Mouse (Mus musculus): Measurements from ENCODE around the gene Carmil1.

Carmil1 gene

DNA sequence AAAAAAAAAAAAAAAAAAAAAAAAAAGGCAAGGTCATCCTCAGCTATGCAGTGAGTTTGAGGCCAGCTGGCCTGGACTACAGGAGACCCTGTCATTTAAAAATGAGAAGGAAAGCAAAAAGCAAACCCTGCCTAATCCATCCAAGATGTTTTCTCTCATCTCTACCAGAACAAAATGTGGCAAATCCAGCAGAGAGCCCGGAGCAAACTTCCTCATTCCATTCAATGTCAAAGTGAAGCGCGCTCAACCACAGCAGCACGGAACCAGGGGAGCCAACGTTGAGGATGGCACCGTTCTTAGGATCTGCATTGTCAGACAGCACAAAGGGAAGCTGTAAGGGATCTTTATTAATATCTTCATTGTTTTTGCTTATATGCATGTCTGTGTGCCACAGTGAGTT, 22.8 kb downstream of the Carmil1 start:
- no peak for DNase-seq

DNA sequence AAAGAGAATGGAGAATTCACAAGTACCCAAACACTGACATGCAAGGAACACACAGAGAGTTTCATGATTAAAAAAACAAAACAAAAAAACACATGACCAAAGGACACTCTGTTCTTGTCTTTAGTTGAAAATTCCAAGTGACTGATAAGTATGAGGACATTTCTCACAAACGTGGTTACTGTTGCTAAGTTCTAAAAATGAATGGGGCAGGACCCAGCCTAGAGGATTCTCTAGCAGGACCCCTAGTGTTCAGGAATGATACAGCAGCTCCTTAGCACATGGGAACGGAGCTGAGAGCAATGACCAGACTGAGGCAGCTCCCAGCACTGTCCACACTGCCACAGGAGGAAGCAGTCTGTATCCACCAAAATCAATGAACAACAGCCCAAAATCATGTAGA, 26.6 kb downstream of the Carmil1 start:
- peak; percentile 36 for DNase-seq

DNA sequence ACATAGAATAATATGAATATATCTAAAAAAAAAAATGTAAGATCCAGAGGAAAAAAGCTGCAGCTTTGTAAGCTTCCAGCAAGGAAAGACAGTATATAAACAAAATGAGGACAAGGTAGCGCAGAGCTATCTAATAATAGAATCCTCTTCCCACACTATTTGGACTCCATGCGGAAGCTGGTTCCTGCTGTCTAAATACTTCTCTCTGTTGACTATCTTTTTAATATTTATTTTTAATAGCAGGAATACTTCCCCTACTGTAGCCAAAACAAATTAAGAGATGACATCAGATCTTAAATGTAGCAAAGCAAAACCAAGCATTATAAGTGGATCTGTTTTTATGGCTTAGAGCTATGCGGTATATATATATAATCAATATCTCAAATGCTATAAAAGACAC, 27.0 kb downstream of the Carmil1 start:
- no peak for DNase-seq

DNA sequence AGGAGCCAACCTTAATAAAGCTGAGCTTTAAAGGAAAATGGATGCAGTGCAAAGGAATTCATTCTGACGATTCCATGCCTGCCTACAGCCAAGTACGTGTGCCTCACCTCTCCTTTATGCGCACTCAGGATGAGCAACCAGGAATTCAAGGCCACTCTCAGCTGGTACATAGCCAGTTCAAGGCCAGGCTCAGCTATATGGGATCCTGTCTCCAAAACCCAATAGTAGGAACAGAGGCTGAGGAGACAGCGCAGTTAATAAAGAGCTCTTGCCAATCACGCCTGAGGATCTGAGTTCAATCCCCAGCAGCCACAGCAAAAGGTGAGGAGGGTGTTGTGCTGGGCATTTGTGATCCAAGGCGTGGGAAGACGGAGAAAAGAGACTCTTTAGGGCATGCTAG, 29.4 kb downstream of the Carmil1 start:
- no peak for DNase-seq

DNA sequence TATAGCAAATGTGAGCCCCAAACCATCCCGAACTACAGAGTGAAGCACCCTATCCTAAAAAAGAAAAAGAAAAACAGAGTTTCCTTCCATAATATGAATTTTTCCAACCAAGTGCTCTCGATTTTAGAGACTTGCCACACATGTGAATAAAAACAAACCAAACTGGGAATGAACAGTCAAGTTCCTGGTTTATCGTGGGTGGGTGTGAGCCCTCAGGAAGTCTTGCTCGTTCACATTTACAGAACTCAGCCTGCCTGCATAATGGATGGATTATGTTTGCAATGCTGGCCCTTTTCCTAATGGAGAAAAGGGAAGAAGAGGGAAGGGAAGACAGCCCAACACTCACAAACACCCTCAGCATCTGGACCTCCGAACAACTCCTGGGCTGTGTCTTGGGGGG, 32.7 kb downstream of the Carmil1 start:
- no peak for DNase-seq

DNA sequence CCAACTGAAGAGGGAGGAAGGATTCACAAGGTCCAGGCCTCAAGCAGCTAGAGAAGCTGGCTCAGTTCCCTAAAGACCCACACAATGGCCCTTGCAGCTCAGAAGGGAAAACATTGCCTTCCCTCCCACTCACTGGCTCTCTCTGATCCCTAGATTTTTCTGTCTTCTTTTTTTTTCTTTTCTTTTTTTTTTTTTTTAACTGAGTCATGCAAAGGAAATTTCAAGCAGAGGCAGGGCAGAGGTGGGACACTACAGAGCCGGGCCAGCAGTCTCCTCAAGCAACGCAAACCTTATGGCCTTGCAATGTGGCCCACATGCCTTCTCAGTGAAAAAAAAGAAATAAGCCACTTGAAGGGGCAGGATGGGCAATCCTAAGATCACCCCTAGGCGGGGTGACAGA, 33.2 kb downstream of the Carmil1 start:
- DNase-seq = no peak

DNA sequence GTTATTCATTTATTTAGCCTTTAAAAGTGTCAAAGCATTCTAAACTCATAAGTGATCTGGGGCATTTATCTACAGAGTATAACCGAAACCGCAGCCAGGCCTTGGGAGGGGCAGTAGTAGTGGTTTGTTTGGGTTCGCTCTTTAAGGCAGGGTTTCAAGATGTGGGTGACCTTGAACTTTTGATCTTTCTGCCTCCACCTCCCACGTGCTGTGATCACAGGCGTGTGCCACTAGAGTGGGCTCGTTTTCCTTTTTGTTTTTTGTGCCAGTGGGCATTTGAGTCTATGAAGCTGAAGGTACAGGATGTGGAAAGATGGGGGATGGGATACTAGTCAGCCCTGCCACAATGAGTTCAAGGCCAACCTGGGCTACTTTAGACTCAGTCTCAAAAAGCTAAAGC, 34.3 kb downstream of the Carmil1 start:
- no peak for DNase-seq

DNA sequence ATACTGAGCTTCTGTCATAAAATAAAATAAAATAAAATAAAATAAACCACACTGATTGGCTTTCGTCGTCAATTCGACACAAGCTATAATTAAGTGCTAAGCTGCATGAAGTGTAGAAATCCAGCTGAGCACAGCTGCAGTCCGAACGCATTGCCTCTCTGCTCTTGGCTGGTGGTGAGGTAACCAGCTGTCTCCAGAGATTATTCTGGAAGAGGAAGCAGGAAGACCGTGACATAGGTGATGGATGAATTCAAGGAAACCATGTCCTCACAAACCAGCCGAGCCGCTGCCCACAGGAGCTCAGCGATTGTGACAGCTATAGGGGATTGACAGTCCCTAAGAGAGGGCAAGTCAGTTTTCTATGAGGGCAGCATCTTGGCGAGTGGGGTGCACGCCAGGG, 36.0 kb downstream of the Carmil1 start:
- DNase-seq = no peak

DNA sequence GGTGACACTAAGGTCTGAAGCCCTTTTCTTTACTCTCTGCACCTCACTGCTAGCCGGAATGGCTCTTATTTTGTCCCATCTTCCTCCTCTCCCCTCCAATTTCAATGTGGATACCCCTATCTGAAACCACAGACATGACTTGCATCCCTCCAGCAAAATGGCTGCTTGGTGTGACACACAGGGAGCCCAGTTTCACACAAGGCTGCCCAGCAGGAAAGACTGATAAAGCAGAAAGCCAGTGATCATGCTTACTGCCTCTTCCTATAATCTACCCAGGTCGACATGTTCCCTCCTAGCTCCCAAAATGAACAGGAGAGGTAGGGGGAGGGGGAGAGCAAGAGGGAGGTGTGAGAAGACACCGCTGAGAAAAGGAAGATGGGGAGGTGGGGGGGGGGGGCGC, 36.6 kb downstream of the Carmil1 start:
- DNase-seq = no peak

DNA sequence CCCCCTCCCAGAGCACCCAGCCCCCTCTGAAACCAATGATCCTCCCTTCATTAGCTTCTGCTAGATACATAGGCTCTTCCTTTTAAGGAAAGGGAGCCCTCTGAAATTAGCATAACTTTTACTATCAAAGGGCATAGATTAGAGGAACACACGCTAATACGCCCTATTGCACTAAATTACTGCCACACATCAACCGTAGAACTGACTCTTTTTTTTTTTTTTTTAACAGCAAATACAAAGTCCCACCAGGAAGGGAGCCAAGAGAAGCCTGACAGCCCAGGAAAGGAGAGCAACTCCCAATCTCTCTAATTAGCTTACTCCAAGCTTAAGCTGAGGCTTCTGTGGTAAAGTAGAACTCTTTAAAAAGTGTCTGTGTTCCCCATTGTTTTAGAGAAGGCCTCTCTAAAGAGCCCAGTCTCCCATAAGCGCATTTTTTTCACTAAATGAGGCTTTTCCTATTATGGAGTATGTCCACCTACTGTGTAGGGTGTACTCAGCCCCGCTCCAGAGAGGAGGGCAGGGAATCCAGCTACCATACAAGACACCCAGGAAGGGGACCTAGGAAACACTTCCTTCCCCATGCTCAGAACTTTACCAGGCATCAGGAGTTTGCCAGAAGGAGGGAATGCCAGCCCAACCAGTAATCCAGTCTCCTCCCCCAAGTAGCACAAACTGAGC, 38.0 kb downstream of the Carmil1 start:
- DNase-seq = no peak

DNA sequence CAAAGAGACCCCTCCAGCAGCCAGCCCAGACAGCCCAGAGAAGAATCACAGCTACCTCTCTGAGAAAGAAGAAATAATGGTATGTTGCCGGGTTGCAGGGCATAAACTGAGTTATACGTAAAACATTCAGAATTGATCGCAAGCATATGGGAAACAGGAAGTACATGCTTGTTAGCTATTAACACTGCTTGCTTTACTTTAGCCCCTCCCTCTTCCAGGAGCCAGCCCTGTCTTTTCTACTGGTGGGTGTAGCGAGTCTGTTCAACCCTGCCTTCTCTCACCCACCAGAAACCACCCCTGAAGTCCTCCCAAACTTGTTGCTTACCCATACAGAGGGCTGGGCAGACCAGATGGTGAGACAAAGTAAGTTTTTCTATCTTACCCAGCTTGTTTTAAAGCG, 39.4 kb downstream of the Carmil1 start:
- no peak for DNase-seq

DNA sequence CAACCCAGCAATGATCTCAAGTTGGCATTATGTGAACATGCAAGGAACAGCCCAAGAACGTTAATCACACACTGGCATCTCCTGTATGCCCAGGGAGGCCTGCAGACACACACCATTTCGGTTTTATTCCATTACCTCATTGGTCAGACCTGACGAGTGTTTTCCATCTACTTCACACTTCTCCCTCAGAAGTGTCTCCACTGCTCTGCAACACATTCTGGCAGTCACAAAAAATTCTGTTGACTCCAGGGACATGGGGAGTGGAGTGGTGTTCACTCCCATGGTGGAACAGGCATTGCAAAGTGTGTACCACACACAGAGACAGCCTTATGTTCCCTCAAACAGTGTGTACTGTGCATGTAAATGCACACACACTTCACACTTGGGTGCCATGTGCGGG, 40.2 kb downstream of the Carmil1 start:
- no peak for DNase-seq

DNA sequence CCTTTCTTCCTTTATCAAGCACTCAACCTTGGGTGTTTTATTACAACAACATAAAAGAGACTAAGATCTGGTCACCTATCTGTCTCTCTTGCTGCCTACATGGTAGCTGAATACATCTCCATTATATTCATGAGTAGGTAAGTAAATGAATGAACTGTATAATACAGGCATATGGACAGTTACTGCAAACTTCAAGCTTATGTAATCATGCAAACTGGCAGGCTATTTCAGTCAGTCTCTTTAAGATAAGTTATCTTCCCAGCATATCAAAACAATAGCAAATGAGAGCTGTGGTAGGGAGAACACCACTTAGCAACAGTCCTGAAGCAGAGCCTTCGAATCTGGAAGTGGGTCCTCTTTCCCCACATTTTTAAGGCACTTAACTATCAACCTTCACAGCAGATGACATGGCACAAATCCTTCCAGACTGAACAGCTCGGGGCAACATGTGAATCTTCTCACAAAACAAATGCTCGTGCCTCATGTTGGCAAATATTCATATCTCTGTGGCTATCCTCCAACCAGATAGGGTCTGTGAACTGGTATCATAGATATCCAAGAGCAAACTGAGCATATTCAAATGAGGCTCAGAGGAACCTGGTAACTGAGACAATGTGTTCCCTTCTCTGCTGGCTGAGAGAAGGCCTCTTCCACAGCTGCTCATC, 42.0 kb downstream of the Carmil1 start:
- no peak for DNase-seq

DNA sequence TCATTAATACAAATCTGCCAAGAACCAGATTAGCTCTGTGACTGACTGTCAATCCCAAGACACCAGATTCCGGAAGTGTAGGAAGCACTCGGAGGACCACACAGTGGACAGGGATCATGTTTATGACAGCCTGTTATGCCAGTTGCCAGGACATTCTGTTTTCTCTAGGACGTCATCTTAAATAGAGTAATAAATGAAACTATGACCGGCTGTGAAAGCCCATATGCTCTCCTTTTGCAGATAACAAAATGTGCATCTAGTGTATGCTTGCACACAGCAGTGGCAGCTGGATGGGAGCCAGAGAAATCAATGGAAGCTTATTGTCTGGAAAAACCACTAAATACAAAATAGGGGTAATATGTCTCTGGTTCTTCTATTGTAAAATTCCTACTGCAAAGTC, 43.9 kb downstream of the Carmil1 start:
- no peak for DNase-seq

DNA sequence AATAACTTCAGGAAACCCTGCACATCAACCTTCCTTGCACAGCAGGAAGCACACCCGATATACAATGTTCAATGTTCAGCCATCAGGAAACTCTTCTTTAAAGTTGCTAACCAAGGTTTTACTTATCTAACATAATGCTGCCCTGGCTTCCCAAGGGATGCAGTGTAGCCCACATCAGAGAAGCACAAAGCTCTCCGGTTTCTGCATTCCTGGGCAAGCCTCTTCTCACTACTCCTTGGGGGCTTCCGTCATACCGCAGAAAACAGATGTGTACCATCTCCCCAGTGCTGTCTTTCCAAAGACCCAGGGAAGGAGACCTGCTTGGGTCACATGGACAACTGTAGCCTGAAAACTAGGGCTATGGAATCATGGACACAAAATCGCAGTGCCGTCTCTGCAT, 47.8 kb downstream of the Carmil1 start:
- no peak for DNase-seq

DNA sequence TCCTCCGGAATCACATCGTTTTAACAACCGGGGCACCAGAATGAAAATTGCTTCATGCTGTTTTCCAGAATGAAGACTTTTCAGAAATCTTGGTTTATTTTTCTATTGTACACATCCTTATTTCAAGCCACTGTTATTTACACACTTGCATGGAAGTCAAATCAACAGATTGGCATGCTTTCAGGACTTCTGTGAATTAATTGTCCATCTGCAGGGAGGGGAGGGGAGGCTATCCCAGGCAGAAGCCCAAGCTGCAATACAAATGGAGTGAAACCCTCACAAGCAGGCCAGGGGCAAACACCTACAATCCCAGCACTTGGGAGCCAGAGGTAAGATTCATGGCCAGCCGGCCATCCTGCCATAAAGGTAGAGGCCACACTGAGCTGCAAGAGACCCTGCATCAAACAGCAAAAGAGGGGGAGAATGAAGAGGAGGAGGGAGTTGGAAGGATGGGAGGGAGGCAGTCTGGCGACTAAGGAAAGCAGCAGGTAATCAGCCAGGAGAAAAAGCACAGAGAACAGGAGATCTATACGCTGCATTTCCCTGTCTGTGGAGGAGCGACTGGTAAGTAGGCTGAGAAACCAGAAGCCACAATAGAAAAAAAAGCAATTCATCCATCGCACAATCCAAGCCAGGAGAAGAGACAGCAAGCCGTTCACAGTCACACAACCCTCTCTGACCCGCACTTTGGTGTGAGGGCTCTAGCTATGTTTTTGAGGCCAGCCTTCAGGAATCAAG, 48.7 kb downstream of the Carmil1 start:
- no peak for DNase-seq

DNA sequence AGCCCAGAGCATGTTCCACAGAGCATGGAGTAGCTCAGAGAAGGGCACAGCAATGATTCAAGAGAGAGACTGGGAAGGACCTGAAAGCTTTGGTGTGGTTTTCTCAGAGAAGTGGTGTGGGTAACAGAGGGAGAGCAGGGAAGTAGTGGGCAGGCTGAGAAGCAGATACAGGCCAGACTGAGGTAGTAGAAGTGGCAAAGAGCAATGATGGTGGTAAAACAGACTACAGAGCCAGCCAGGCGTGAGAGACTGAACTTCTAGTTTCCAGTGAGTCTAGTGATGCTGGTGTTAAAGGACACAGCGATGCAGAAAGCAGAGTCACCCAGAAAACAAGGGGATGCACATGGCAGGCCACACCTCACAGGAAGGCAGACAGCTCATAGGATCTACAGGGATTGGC, 49.4 kb downstream of the Carmil1 start:
- no peak for DNase-seq

DNA sequence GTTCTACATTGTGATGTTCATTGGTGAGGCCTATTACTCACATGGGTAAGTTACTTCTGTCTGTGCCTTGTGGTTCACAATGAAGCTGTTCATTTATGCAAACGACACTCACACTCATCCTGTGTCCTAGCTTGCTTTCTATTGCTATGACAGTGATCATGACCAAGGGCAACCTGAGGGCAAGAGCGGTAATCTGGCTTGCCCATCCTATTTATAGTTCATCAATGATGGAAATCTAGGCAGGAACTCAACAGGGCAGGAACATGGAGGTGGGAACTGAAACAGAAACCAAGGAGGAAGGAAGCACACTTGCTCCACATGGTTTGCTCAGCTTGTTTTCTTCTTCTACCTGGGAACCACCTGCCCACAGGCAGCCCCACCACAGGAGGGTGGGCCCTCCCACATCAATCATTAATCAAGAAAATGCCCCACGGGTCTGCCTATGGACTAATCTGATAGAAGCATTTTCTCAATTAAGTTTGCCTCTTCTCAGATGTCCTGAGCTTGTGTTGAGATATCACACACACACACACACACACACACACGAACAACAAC, 50.0 kb downstream of the Carmil1 start:
- no peak for DNase-seq

DNA sequence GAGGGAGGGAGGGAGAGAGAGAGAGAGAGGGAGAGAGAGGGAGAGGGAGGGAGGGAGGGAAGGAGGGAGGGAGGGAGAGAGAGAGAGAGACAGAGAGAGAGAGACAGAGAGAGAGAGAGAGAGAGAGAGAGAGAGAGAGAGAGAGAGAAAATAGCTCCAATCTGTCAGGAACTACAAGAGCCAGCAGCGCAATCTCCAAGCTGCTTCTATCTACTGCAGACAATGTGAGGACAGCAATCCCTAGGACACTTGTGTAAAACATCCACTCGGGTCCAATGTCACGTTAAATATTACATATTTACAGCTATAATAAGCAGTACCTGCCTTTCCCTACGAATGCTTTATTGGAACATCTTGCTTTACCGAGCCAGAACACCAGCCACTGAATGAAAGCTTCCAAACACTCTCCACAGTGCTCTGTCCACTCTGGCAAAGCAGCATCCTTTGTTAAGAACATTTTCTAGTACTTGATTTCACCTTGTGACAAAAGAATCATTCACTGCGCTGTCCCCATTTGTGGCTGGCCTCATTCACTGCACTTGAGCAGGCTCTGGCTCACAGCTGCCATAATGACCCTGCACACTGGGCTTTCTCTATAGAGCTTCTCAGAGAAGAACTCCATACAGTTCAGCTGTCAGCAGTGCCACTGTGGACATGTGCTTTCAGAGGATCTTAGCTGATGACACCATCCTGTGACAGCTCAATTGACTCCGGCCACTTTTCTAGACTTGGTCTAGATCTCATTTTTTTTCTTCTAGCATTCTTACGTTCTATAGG, 57.0 kb downstream of the Carmil1 start:
- no peak for DNase-seq

DNA sequence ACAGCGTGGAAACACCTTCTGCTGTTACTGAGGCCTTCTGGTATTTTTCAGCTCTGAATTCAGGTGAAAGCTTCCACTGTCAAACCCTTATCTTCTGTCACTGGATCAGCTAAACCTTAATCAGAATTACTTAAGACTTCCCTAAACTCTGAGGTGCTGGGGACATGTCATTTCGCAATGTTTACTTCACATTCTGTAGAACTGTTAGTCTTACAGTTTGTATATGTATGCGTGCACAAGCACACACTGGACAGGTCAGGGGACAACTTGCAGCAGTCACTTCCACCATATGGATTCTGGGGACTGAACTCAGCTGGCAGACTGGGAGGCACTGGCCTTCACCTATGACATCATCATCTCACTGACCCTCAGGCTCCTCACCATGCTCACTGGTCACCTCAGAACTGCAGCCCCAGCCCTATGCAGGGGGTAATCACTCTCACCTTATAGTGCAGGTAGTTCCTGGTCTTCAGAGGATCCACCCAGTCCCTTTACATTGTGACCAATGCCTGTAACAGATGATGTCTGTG, 60.1 kb downstream of the Carmil1 start:
- DNase-seq = no peak

DNA sequence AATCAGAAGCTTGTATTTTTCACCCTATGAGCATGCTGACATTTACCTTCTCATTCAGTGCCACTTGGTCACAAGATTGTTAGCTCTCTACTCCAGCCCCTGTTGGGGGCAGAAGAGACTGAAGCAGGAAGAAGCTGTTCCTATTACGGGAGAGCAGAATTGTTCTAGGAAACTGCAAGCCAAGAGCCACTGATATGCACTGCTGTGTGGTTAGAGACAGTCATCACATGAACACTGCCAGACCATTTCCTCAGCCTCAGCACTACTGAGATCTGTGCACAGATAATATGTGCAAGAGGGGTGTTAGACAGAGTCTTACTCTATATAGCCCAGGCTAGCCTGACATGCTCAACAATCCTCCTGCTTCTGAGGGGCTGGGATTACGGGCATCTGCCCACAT, 69.4 kb downstream of the Carmil1 start:
- DNase-seq = no peak

DNA sequence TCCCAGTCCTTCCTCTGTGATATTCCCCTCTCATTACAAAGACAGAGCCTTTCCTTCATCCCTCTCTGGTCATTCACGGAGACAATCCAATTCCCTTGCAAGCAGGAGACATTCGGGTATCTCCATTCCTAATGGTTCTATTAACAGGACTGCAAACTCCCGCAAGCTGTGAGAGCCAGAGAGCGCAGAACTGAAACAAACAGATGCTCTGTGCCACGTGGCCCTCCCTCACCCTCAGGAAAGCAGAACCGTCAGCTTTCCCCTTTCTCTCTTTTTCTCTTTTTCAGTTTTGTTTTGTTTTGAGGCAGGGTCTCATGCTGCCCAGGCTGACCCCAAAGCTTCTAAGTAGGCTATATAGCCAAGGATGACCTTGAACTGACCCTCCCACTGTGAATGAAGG, 74.5 kb downstream of the Carmil1 start:
- no peak for DNase-seq

DNA sequence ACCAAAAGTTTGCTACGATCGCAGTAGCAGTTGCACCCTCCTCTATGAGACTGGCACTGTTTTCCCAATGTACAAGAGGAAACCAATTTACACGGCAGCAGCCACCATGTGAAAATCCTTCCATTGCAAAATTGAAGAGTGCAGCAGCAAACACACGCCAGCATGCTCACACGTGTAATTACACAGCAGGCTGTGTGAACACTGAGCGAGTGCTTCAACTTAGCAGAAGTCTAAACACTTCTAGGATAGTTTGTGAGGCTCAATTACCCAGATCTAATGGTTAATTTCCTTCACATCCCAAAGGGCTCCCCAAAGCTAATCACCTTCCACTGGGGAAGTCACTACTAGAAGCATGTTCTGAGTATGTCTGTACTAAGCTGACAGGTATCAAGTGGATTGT, 78.3 kb downstream of the Carmil1 start:
- DNase-seq = no peak
